In genomic region chr9:55273906-55274305, GRCm38 (mm10) we compare ENCODE assay signal across 17 mouse cellular contexts. TPM values are rescaled to one million over a fixed set of nuclear protein-coding genes. Genes with fewer than 3 reads are reported as not detected.
A peak's percentile ranks its signal among the peaks of the same experiment; 100 is the strongest.
DNase-seq lines count a peak whose midpoint lies in the region; ATAC-seq lines count a peak whose summit lies in the region.
"Had no signal": no experiment of that assay in that cellular context is flagged by ENCODE, and none has a peak within 500 bp of the region (broad histone marks: within the 10 kb centered on the region; RNA-seq: fewer than 3 reads in every experiment).

No protein-coding gene starts in this region.

- no peaks in the 10 kb centered on the region for H3K27me3 ChIP-seq in intestine, embryonic 15.5 days (replicated peaks)
- H3K27me3 ChIP-seq: embryonic facial prominence, embryonic 13.5 days; heart, embryonic 15.5 days; midbrain, embryonic 12.5 days had no signal

- H3K9ac ChIP-seq in intestine, embryonic 15.5 days: no peak overlapping the region
- H3K9ac ChIP-seq: embryonic facial prominence, embryonic 13.5 days; heart, embryonic 15.5 days; lung, embryonic 14.5 days; midbrain, embryonic 12.5 days had no signal

- no peak overlapping the region for H3K27ac ChIP-seq in intestine, embryonic 15.5 days
- H3K27ac ChIP-seq: embryonic facial prominence, embryonic 13.5 days; heart, embryonic 15.5 days; kidney, postnatal 0 days; macrophage; midbrain, embryonic 12.5 days had no signal

- intact Hi-C loops in left cerebral cortex, postnatal 25 days (cut with DNase I): no loop called here

- no peak overlapping the region for H3K4me2 ChIP-seq in intestine, embryonic 15.5 days (replicated peaks)
- H3K4me2 ChIP-seq: embryonic facial prominence, embryonic 13.5 days; heart, embryonic 15.5 days; liver, embryonic 11.5 days; lung, embryonic 14.5 days; midbrain, embryonic 12.5 days had no signal

- WGBS in intestine, embryonic 15.5 days: 73% methylated on average over 4 of the region's 4 CpGs

- H3K9me3 ChIP-seq in intestine, embryonic 15.5 days: no peaks in the 10 kb centered on the region
- H3K9me3 ChIP-seq: embryonic facial prominence, embryonic 13.5 days; heart, embryonic 15.5 days; midbrain, embryonic 12.5 days had no signal

- no peak overlapping the region for H3K4me3 ChIP-seq in intestine, embryonic 15.5 days (replicated peaks)
- H3K4me3 ChIP-seq: embryonic facial prominence, embryonic 13.5 days; heart, embryonic 15.5 days; midbrain, embryonic 12.5 days had no signal

- peak; percentile 5 for DNase-seq in heart, adult 11 months
- no peak for DNase-seq in heart, adult 9 months (ENCODE audit: low spot score in 2 of 2)
- DNase-seq in cerebellum, adult 11-12 months: peak; percentile 92
- DNase-seq in cerebellum, postnatal 36 days: peak; percentile 77 to 79
- DNase-seq in left cerebral cortex, postnatal 25 days (ENCODE audit: low spot score in 2 of 2): peak; percentile 8 to 68
- no peak for DNase-seq in thymus, postnatal 0 days (ENCODE audit: low spot score)
- no peak for DNase-seq in yolk sac, embryonic 10.5 days (ENCODE audit: low spot score)
- DNase-seq: lung, embryonic 14.5 days; thymus, postnatal 25 days had no signal

- ATAC-seq in intestine, embryonic 15.5 days: no peak
- ATAC-seq: inflammation-experienced regulatory T-cells, adult 6 months had no signal

- H3K4me1 ChIP-seq in intestine, embryonic 15.5 days (replicated peaks): no peaks in the 10 kb centered on the region
- H3K4me1 ChIP-seq: embryonic facial prominence, embryonic 13.5 days; heart, embryonic 15.5 days; midbrain, embryonic 12.5 days had no signal

- H3K36me3 ChIP-seq in intestine, embryonic 15.5 days: no peaks in the 10 kb centered on the region
- H3K36me3 ChIP-seq: embryonic facial prominence, embryonic 13.5 days; heart, embryonic 15.5 days; midbrain, embryonic 12.5 days had no signal

RNA-seq across cellular contexts. Expression of gene Nrg4, which starts 52.7 kb away (rescaled TPM):
- under 1 TPM; 0.37 to 0.46 TPM for total RNA-seq in left cerebral cortex, postnatal 25 days (2021)
- polyA plus RNA-seq in thymus, postnatal 0 days (2015; fragmentation: Nextera tagmentation; extraction: Ambion mirVana): 1.6 and 1.7 TPM in 2 replicates
- 1.1 TPM in 2 replicates for polyA plus RNA-seq in intestine, embryonic 15.5 days (2015; fragmentation: Nextera tagmentation; extraction: Ambion mirVana)

RNA-seq across cellular contexts. Expression of gene Tmem266, which starts 52.8 kb away (rescaled TPM):
- 10 to 100 TPM in 1 of 2 experiments, 1 to 10 TPM in 1; 8.4 to 10.4 TPM for total RNA-seq in left cerebral cortex, postnatal 25 days (2021)
- 0.13 TPM in 1 of 2 replicates, not detected in the other for polyA plus RNA-seq in thymus, postnatal 0 days (2015; fragmentation: Nextera tagmentation; extraction: Ambion mirVana)
- 0.81 and 1.3 TPM in 2 replicates for polyA plus RNA-seq in intestine, embryonic 15.5 days (2015; fragmentation: Nextera tagmentation; extraction: Ambion mirVana)
- polyA plus RNA-seq: inflammation-experienced regulatory T-cells, adult 6 months; liver, embryonic 11.5 days had no signal

Comparison
In these comparisons a context has a peak if more than half of its experiments do, and no peak if none do; other contexts are left out.
1. DNase-seq: peak in heart, adult 11 months (single experiment), cerebellum, adult 11-12 months (single experiment), cerebellum, postnatal 36 days (2 of 2) and left cerebral cortex, postnatal 25 days (2 of 2); none in heart, adult 9 months (0 of 2), thymus, postnatal 0 days (single experiment) and yolk sac, embryonic 10.5 days (single experiment).